Mouse (Mus musculus) forebrain, embryonic 12.5 days (tissue): ENCODE results near the gene Gm49601. TPM values are rescaled to one million over a fixed set of nuclear protein-coding genes. Genes with fewer than 3 reads are reported as not detected.

Experiments
- ATAC-seq: fragments of 200-750 bp; cut with Nextera tagmentation; 2 replicates; pipeline ENCODE4 v1.8.0; 2017; ENCODE audit warnings: moderate TSS enrichment; ENCODE audit not compliant: low FRiP score
- H3K27ac ChIP-seq: fragments of 300-500 bp; sonication (generic); 2 replicates; pipeline ENCODE4 v1.5.1; 2016; ENCODE audit warnings: mild to moderate bottlenecking
- H3K27me3 ChIP-seq: fragments of 300-500 bp; sonication (generic); 2 replicates; pipeline ENCODE4 v1.6.1; 2016; ENCODE audit warnings: mild to moderate bottlenecking
- H3K36me3 ChIP-seq: fragments of 300-500 bp; sonication (generic); replicated peaks from 2 replicates; pipeline ENCODE4 v1.6.1; 2016; ENCODE audit warnings: mild to moderate bottlenecking
- H3K4me1 ChIP-seq: fragments of 300-500 bp; sonication (generic); 2 replicates; pipeline ENCODE4 v1.6.1; 2016
- H3K4me2 ChIP-seq: fragments of 300-500 bp; sonication (generic); 2 replicates; pipeline ENCODE4 v1.6.1; 2016; ENCODE audit warnings: mild to moderate bottlenecking, moderate library complexity
- H3K4me3 ChIP-seq: fragments of 300-500 bp; sonication (generic); replicated peaks from 2 replicates; pipeline ENCODE4 v1.5.1; 2016; ENCODE audit warnings: mild to moderate bottlenecking
- H3K9ac ChIP-seq: fragments of 300-500 bp; sonication (generic); 2 replicates; pipeline ENCODE4 v1.6.1; 2016; ENCODE audit warnings: mild to moderate bottlenecking
- H3K9me3 ChIP-seq: fragments of 300-500 bp; sonication (generic); 2 replicates; pipeline ENCODE4 v1.6.1; 2016
- WGBS: fragments of 180-500 bp; shearing (Covaris S2); methylation state at CpG from one replicate; pipeline ENCODE4 v1.1.7; 2016; 5-methylcytosine and 5-hydroxymethylcytosine counted together
- polyA plus RNA-seq: library from polyadenylated mRNA; unstranded; fragments of >200 nt; fragmentation: Nextera tagmentation; extraction: Ambion mirVana; gene quantifications from 2 replicates; pipeline ENCODE4 v1.2.1, GENCODE M21; 2016

Gene Gm49601
- polyA plus RNA-seq: 10.6 and 10.7 TPM in 2 replicates

GRCm38 (mm10) chr16:18626376-18626878 is at the start of gene Gm49601:
Gene Gm49601, minus strand, starts transcription at chr16:18626427.
- H3K9ac ChIP-seq: peak within 1 kb of the TSS; percentile 63
- peak within 1 kb of the TSS; percentile 54 for H3K4me3 ChIP-seq
- peaks cover 49% of the 10 kb centered on the region for H3K4me1 ChIP-seq
- peaks cover 68% of the 10 kb centered on the region for H3K27me3 ChIP-seq
- no peaks in the 10 kb centered on the region for H3K9me3 ChIP-seq
- ATAC-seq: peak; percentile 51
- WGBS: under 1% methylated on average over 62 of the region's 65 CpGs
- H3K27ac ChIP-seq: no peak within 1 kb of the TSS
- H3K36me3 ChIP-seq: peaks cover 36% of the 10 kb centered on the region
- H3K4me2 ChIP-seq: peak within 1 kb of the TSS; percentile 86

- no peaks in the 10 kb centered on the region for H3K9me3 ChIP-seq
- H3K36me3 ChIP-seq: no peaks in the 10 kb centered on the region
- no peak overlapping the region for H3K4me3 ChIP-seq
- no peak for ATAC-seq
- no peaks in the 10 kb centered on the region for H3K27me3 ChIP-seq
- 87% methylated on average over 3 of the region's 3 CpGs for WGBS
- no peaks in the 10 kb centered on the region for H3K4me1 ChIP-seq
- H3K4me2 ChIP-seq: no peak overlapping the region
- no peak overlapping the region for H3K9ac ChIP-seq
- H3K27ac ChIP-seq: no peak overlapping the region
Measured at GRCm38 (mm10) chr16:18673005-18673404, 46.8 kb upstream of the Gm49601 start.

DNA sequence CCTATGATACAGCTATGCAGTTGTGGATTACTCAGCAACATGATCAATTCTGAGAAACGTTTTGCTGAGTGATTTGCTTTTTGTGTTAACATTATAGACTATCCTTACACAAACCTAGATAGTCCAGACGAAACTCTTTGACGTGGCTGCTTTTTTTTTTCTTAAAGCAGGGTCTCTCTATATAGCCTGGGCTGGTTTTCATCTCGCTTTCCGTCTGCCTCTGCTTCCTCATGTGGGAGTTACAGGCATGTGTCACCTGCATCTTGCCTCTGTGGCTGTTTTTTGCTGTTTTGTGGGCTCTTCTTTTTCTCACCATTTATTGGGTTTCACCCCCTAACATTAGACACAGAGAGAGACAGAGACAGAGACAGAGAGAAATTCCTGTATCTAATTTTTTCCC is 45.8 kb upstream of the Gm49601 start:
- 73% methylated on average over 5 of the region's 5 CpGs for WGBS

DNA sequence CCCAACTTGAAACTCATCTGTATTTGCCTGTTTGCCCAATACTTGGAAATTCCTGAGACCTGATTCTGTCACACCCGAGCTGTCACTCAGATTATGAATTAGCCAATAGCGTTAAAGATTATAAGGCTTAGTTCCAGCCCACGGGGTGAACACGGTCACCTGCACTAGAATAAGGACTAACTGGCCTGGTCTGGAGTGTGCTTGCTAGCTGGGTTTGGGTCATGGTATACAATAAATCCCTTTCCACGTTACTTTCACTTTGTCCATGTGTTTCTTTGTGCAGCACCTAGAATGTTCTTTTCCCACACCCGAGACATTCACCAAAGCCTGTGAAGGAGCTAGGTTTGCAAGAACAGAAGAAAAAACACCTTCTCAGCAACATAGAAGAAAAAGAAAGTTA is 43.7 kb upstream of the Gm49601 start:
- no peaks in the 10 kb centered on the region for H3K36me3 ChIP-seq
- H3K27me3 ChIP-seq: no peaks in the 10 kb centered on the region
- no peak overlapping the region for H3K9ac ChIP-seq
- H3K4me2 ChIP-seq: no peak overlapping the region
- no peak overlapping the region for H3K27ac ChIP-seq
- WGBS: 75% methylated on average over 6 of the region's 6 CpGs
- H3K4me3 ChIP-seq: no peak overlapping the region
- no peak for ATAC-seq
- no peaks in the 10 kb centered on the region for H3K9me3 ChIP-seq
- no peaks in the 10 kb centered on the region for H3K4me1 ChIP-seq

More for the DNA sequence above, 45.8 kb upstream of the Gm49601 start:
- no peaks in the 10 kb centered on the region for H3K4me1 ChIP-seq
- no peak overlapping the region for H3K27ac ChIP-seq
- H3K9me3 ChIP-seq: no peaks in the 10 kb centered on the region
- H3K4me2 ChIP-seq: no peak overlapping the region
- H3K4me3 ChIP-seq: no peak overlapping the region
- H3K27me3 ChIP-seq: no peaks in the 10 kb centered on the region
- no peak for ATAC-seq
- H3K9ac ChIP-seq: no peak overlapping the region
- no peaks in the 10 kb centered on the region for H3K36me3 ChIP-seq

DNA sequence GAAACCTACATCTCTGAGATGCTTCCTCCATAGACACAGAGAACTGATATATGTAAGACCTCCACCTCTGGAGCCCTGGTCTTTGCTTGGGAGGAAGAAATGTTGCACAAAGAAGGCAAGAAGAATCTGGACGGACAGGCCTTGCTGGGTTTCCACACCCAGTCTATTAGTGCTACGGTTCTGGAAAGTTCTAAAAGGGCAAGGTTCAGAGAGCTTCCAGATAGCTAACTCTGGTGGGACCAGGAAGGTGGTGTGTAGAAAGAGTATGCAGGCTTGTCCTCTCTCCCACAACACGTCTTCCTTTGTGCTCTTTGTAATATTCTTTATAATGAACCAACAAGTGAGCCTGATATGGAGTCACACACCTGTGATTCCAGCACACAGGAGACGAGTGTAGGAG is 32.4 kb upstream of the Gm49601 start:
- 77% methylated on average over 4 of the region's 4 CpGs for WGBS
- H3K4me1 ChIP-seq: no peaks in the 10 kb centered on the region
- no peaks in the 10 kb centered on the region for H3K36me3 ChIP-seq
- no peaks in the 10 kb centered on the region for H3K9me3 ChIP-seq
- no peak overlapping the region for H3K4me2 ChIP-seq
- no peaks in the 10 kb centered on the region for H3K27me3 ChIP-seq
- H3K9ac ChIP-seq: no peak overlapping the region
- H3K4me3 ChIP-seq: no peak overlapping the region
- H3K27ac ChIP-seq: no peak overlapping the region
- no peak for ATAC-seq

DNA sequence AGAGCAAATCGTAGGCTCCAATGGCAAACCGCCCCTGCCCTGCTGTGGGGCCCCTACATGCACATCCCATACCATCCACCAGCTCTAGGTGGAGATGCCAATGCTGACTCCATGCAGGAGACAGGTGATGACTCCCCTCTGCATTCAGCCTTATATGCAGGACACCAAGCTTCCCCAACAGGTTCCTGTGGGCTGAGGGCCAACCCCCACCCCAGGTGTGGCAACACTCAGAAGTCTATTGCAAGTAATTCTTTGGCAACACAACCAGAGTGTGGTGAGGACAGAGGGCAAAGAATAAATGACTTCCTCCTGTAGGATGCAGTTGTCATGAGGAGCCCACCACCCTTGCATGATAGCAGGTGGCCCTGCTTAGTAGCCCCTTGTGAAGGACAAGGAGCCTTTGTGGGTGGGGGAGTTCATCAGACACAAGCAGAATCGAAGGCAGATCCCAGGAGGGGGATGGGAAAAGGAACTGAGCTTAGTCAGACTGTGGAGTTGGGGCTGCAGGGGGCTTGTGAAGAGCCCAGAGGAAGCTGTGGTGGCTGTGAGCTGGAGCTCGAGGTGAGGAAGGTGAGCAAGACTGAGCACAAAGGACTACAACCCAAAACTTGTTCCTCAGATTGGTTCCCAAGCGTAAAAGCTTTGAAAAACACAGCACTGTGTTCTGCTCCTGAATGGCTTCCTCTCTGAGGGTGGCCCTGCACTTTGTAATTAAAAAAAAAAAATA is 29.3 kb upstream of the Gm49601 start:
- no peaks in the 10 kb centered on the region for H3K27me3 ChIP-seq
- WGBS: 61% methylated on average over 5 of the region's 5 CpGs
- no peak overlapping the region for H3K27ac ChIP-seq
- H3K4me1 ChIP-seq: no peaks in the 10 kb centered on the region
- H3K9me3 ChIP-seq: no peaks in the 10 kb centered on the region
- no peaks in the 10 kb centered on the region for H3K36me3 ChIP-seq
- no peak for ATAC-seq
- no peak overlapping the region for H3K4me3 ChIP-seq
- no peak overlapping the region for H3K4me2 ChIP-seq
- H3K9ac ChIP-seq: no peak overlapping the region

- Histone ChIP-seq H3K4me1 (no peaks in the 10 kb centered on the region), H3K36me3 (no peaks in the 10 kb centered on the region), H3K27ac (no peak overlapping the region), H3K9ac (no peak overlapping the region), H3K9me3 (no peaks in the 10 kb centered on the region), H3K4me2 (no peak overlapping the region), H3K4me3 (no peak overlapping the region), H3K27me3 (no peaks in the 10 kb centered on the region)
- WGBS: 91% methylated on average over 6 of the region's 6 CpGs
- no peak for ATAC-seq
Measured at GRCm38 (mm10) chr16:18653290-18654160, 27.3 kb upstream of the Gm49601 start.

DNA sequence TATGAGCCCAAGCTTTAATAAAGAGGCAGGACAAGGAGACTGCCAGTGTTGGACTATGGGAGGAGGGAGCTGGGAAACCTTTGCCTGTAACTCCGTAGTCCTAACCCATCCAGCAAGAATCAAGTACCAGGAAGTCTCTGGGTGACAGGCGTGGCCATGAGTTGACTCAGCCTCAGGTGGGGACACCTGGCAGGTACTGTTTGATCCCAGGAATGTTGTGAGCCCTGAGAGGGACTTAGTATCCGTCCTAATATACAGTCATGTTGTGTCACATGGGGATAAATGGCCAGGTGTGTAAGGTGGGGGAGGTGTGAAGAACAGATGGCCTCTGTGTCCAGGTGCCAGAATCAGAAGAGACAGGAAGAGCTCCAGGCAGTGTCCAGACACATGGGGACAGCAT is 22.9 kb upstream of the Gm49601 start:
- Histone ChIP-seq H3K4me1 (no peaks in the 10 kb centered on the region), H3K27me3 (no peaks in the 10 kb centered on the region), H3K4me3 (no peak overlapping the region), H3K27ac (no peak overlapping the region), H3K36me3 (no peaks in the 10 kb centered on the region), H3K9me3 (no peaks in the 10 kb centered on the region), H3K4me2 (no peak overlapping the region), H3K9ac (no peak overlapping the region)
- ATAC-seq: no peak
- 72% methylated on average over 3 of the region's 3 CpGs for WGBS

DNA sequence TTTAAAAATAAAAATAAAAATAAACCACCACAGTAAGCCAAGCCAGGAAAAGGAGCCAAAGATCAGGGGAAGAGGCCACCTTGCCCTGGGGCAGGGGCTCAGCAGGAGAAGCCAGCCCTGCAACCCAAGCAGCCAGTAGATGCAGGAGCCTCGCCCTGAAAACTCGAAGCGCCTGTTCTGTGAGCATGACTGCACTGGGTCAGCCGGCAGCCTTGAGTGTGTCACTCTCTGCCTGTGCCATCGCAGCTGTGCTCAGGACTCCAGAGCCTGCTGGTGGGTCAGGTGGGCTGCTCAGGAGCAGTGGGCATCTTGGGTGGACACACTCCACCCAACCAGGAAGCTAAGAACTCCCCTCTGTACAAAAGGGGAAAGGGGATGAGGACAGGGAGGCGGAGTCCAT is 19.1 kb upstream of the Gm49601 start:
- Histone ChIP-seq H3K4me1 (no peaks in the 10 kb centered on the region), H3K4me3 (no peak overlapping the region), H3K9ac (no peak overlapping the region), H3K27me3 (no peaks in the 10 kb centered on the region), H3K9me3 (no peaks in the 10 kb centered on the region), H3K36me3 (no peaks in the 10 kb centered on the region), H3K27ac (no peak overlapping the region), H3K4me2 (no peak overlapping the region)
- WGBS: 76% methylated on average over 6 of the region's 6 CpGs
- ATAC-seq: no peak

- H3K4me2 ChIP-seq: no peak overlapping the region
- no peaks in the 10 kb centered on the region for H3K36me3 ChIP-seq
- H3K9ac ChIP-seq: no peak overlapping the region
- H3K27me3 ChIP-seq: no peaks in the 10 kb centered on the region
- no peaks in the 10 kb centered on the region for H3K9me3 ChIP-seq
- no peaks in the 10 kb centered on the region for H3K4me1 ChIP-seq
- WGBS: 79% methylated on average over 4 of the region's 4 CpGs
- H3K4me3 ChIP-seq: no peak overlapping the region
- no peak overlapping the region for H3K27ac ChIP-seq
- no peak for ATAC-seq
Measured at GRCm38 (mm10) chr16:18644485-18644884, 18.3 kb upstream of the Gm49601 start.

GRCm38 (mm10) chr16:18643406-18643998 is 17.3 kb upstream of the Gm49601 start:
- 82% methylated on average over 11 of the region's 11 CpGs for WGBS

GRCm38 (mm10) chr16:18642897-18643296 is 16.7 kb upstream of the Gm49601 start:
- no peak for ATAC-seq
- no peaks in the 10 kb centered on the region for H3K36me3 ChIP-seq
- WGBS: 86% methylated on average over 4 of the region's 4 CpGs

More at GRCm38 (mm10) chr16:18643406-18643998, 17.3 kb upstream of the Gm49601 start:
- Histone ChIP-seq H3K27me3 (no peaks in the 10 kb centered on the region), H3K9ac (no peak overlapping the region), H3K36me3 (no peaks in the 10 kb centered on the region), H3K4me1 (no peaks in the 10 kb centered on the region), H3K4me3 (no peak overlapping the region), H3K9me3 (no peaks in the 10 kb centered on the region), H3K27ac (no peak overlapping the region), H3K4me2 (no peak overlapping the region)
- ATAC-seq: no peak

More at GRCm38 (mm10) chr16:18642897-18643296, 16.7 kb upstream of the Gm49601 start:
- Histone ChIP-seq H3K9me3 (no peaks in the 10 kb centered on the region), H3K4me2 (no peak overlapping the region), H3K27me3 (no peaks in the 10 kb centered on the region), H3K27ac (no peak overlapping the region), H3K4me1 (no peaks in the 10 kb centered on the region), H3K9ac (no peak overlapping the region), H3K4me3 (no peak overlapping the region)
